Mouse (Mus musculus) cerebellum, adult 2 months (tissue): ENCODE measurements around the gene H2-Ke6.

Experiments used
- CTCF ChIP-seq: fragments of 200-500 bp; IDR thresholded peaks from 2 replicates; pipeline ENCODE4 v1.5.1; 2011; ENCODE audit warnings: low read depth, mild to moderate bottlenecking, control low read depth, low read length, moderate library complexity, borderline replicate concordance; ENCODE audit not compliant: insufficient read depth
- POLR2A ChIP-seq: fragments of 200-500 bp; IDR thresholded peaks from 2 replicates; pipeline ENCODE4 v1.6.1; 2011; ENCODE audit warnings: low read length, control low read depth, borderline replicate concordance; ENCODE audit not compliant: insufficient read depth

DNA sequence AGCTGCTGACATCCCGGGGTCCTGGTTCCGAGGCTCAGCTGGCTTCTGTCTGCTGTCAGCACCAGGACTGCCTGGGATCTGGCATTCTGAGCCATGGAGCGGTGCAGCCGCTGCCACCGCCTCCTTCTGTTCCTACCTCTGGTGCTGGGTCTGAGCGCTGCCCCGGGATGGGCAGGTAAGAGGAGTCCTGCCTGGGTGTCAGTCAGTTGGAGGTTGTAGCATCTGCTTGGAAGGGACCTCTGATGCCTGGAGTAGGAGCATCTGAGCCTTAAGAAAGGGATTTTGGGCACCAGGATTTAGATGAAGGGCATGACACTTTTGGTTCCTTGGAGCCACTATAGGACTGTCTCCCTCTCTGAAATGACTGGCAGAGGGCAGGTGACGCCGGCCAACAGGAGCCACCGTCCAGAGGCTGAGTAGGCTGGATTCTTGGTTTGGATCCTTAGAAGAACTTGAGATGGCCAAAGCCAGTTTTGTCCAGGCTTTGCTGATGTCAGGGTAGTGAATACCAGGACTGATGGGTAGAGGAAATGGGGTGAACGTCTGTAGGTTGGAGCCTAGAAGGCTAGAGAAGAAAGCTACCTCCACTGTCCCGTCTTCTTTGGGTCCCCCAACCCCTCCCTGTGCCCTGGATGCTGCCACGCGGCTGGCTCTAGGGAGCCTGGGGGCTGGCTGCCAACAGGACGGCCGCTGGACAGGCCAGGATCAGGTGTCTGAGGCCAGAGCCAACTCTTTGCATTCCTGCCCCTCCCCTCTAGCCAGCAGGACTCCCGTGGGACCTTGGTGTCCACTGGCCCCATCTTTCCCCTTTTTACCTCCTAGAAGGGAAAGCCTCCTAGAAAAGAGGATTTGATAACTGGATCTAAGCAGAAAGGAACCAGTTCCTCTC, 11.9 kb upstream of the H2-Ke6 start:
- TF ChIP-seq CTCF (no peak), POLR2A (no peak)
